ENCODE assay signal across 27 mouse cellular contexts in genomic region chr17:48346834-48347233, GRCm38 (mm10). TPM values are rescaled to one million over a fixed set of nuclear protein-coding genes. Genes with fewer than 3 reads are reported as not detected.
A peak's percentile ranks its signal among the peaks of the same experiment; 100 is the strongest.
DNase-seq lines count a peak whose midpoint lies in the region; ATAC-seq and TF ChIP-seq lines count a peak whose summit lies in the region.
"Had no signal": no experiment of that assay in that cellular context is flagged by ENCODE, and none has a peak within 500 bp of the region (broad histone marks: within the 10 kb centered on the region; RNA-seq: fewer than 3 reads in every experiment).

No protein-coding gene starts in this region.

- no peak for TF ChIP-seq CTCF in layer of hippocampus, adult 2 months (conservative IDR thresholded peaks at IDR 0.05)

- no peaks in the 10 kb centered on the region for H3K4me1 ChIP-seq in brown adipose tissue, adult 24 weeks (ENCODE audit: control insufficient read depth, insufficient read depth, insufficient read length, low read length)
- H3K4me1 ChIP-seq: heart, embryonic 12.5 days; stomach, embryonic 15.5 days had no signal

- no peak overlapping the region; the same call in 1 of the 2 replicates for H3K4me3 ChIP-seq in layer of hippocampus, adult 2 months
- H3K4me3 ChIP-seq in brown adipose tissue, adult 24 weeks (ENCODE audit: insufficient read depth, low read depth, low read length), result peak overlapping the region; percentile 32
- H3K4me3 ChIP-seq: heart, adult 2 months; heart, embryonic 12.5 days; stomach, embryonic 15.5 days had no signal

- peak; percentile 7; the same call in 1 of the 2 replicates for ATAC-seq in megakaryocyte progenitor cell, adult 5-6 weeks (replicated peaks; ENCODE audit: poor library complexity)
- ATAC-seq: forebrain, embryonic 14.5 days had no signal

- peak overlapping the region; percentile 46; the same call in 1 of the 2 replicates for H3K27ac ChIP-seq in layer of hippocampus, adult 2 months
- peak overlapping the region; percentile 39 for H3K27ac ChIP-seq in brown adipose tissue, adult 24 weeks (replicated peaks; ENCODE audit: low read depth, low read length)
- H3K27ac ChIP-seq: heart, adult 2 months; hindbrain, embryonic 14.5 days; liver, embryonic 14.5 days; stomach, embryonic 15.5 days had no signal

- DNase-seq in layer of hippocampus, adult 2 months (ENCODE audit: low spot score in 2 of 2), result no peak
- DNase-seq in layer of hippocampus, adult 9-10 months (ENCODE audit: low spot score), result no peak
- DNase-seq in right cerebral cortex, adult 18-20 months, result peak; percentile 25
- DNase-seq in right cerebral cortex, postnatal 14 days, result no peak
- DNase-seq in Muller cell, postnatal 12 days (ENCODE audit: inconsistent ontology term), result no peak
- DNase-seq: cerebellum, adult 2 months; kidney, adult 9 months; kidney, postnatal 14 days; layer of hippocampus, postnatal 36 days; lung, postnatal 14 days; midbrain, embryonic 14.5 days had no signal

RNA-seq across cellular contexts. Expression of gene Trem2, which starts 0.6 kb away (rescaled TPM):
- 10 to 100 TPM; 10.1 to 10.6 TPM for total RNA-seq in layer of hippocampus, adult 2 months (2021)
- polyA plus RNA-seq in brown adipose tissue, adult 24 weeks (2012; ENCODE audit: insufficient read depth, insufficient read length, missing spikeins), result 1.5 and 2.0 TPM in 2 replicates
- total RNA-seq in megakaryocyte progenitor cell, adult 5-6 weeks (2015), result 3.4 and 5.7 TPM in 2 replicates
- total RNA-seq in megakaryocyte progenitor cell, adult 5-6 weeks (2017), result 4.2 and 13.6 TPM in 2 replicates
- total RNA-seq: hematopoietic stem cell, adult 5-6 weeks had no signal
- polyA plus RNA-seq: small intestine, adult 2 months had no signal

RNA-seq across cellular contexts. Expression of gene Treml1, which starts 12.9 kb away (rescaled TPM):
- not detected for total RNA-seq in layer of hippocampus, adult 2 months (2021)
- not detected in 2 replicates for polyA plus RNA-seq in brown adipose tissue, adult 24 weeks (2012; ENCODE audit: insufficient read depth, insufficient read length, missing spikeins)
- total RNA-seq in megakaryocyte progenitor cell, adult 5-6 weeks (2015), result 0.24 and 0.62 TPM in 2 replicates
- not detected in 2 replicates for total RNA-seq in megakaryocyte progenitor cell, adult 5-6 weeks (2017)
- total RNA-seq: gastrocnemius, adult 8-10 months; layer of hippocampus, postnatal 36 days; monocyte, adult 5-6 weeks had no signal
- polyA plus RNA-seq: neural tube, embryonic 14.5 days; small intestine, adult 2 months had no signal

RNA-seq across cellular contexts. Expression of gene B430306N03Rik, which starts 30.9 kb away (rescaled TPM):
- not detected for total RNA-seq in layer of hippocampus, adult 2 months (2021)
- not detected in 2 replicates for polyA plus RNA-seq in brown adipose tissue, adult 24 weeks (2012; ENCODE audit: insufficient read depth, insufficient read length, missing spikeins)
- total RNA-seq in megakaryocyte progenitor cell, adult 5-6 weeks (2015), result 8.3 and 11.9 TPM in 2 replicates
- 2.7 and 4.6 TPM in 2 replicates for total RNA-seq in megakaryocyte progenitor cell, adult 5-6 weeks (2017)
- total RNA-seq: gastrocnemius, adult 8-10 months had no signal
- polyA plus RNA-seq: embryonic facial prominence, embryonic 11.5 days; forebrain, embryonic 14.5 days; neural tube, embryonic 14.5 days had no signal

RNA-seq across cellular contexts. Expression of gene Treml2, which starts 47.5 kb away (rescaled TPM):
- under 1 TPM; 0.25 to 0.36 TPM for total RNA-seq in layer of hippocampus, adult 2 months (2021)
- polyA plus RNA-seq in brown adipose tissue, adult 24 weeks (2012; ENCODE audit: insufficient read depth, insufficient read length, missing spikeins), result not detected in 2 replicates
- total RNA-seq in megakaryocyte progenitor cell, adult 5-6 weeks (2015), result 42.9 and 54.0 TPM in 2 replicates
- total RNA-seq in megakaryocyte progenitor cell, adult 5-6 weeks (2017), result 43.9 and 50.8 TPM in 2 replicates
- polyA plus RNA-seq: forebrain, embryonic 14.5 days; heart, postnatal 0 days; intestine, postnatal 0 days had no signal
